Mouse (Mus musculus): ENCODE measurements around the gene Wdr53.
"Not testable (repeated sequence)": the region's sequence is repeated elsewhere in the genome, so short reads cannot be mapped to it uniquely, and the experiment has no call there.

The Wdr53 gene

GRCm38 (mm10) chr16:32246952-32247370 lies at the start of gene Wdr53, which contains the start of gene Fbxo45:
Gene Wdr53 (plus strand): TSS chr16:32247227.
Gene Fbxo45 (minus strand): TSS chr16:32247158.
- peak; percentile 87 to 88 for DNase-seq (ENCODE audit: low read depth in 1 of 2, low spot score in 2 of 2)

GRCm38 (mm10) chr16:32200256-32201003 lies 46.6 kb upstream of the Wdr53 start:
- no peak for DNase-seq (ENCODE audit: low read depth in 1 of 2, low spot score in 2 of 2)

- no peak for DNase-seq (ENCODE audit: low read depth in 1 of 2, low spot score in 2 of 2)
These were observed 46.1 kb upstream of the Wdr53 start for GRCm38 (mm10) chr16:32201004-32201325.

- peak; percentile 85 to 95 for DNase-seq (ENCODE audit: low read depth in 1 of 2, low spot score in 2 of 2)
These were observed 44.3 kb upstream of the Wdr53 start for GRCm38 (mm10) chr16:32202681-32203080.

GRCm38 (mm10) chr16:32204902-32205301 lies 42.1 kb upstream of the Wdr53 start:
- no peak for DNase-seq (ENCODE audit: low read depth in 1 of 2, low spot score in 2 of 2)

- no peak for DNase-seq (ENCODE audit: low read depth in 1 of 2, low spot score in 2 of 2)
These were observed 32.9 kb upstream of the Wdr53 start for GRCm38 (mm10) chr16:32214156-32214555.

GRCm38 (mm10) chr16:32214804-32215576 lies 32.0 kb upstream of the Wdr53 start:
- DNase-seq (ENCODE audit: low read depth in 1 of 2, low spot score in 2 of 2), result no peak

GRCm38 (mm10) chr16:32221803-32222202 lies 25.2 kb upstream of the Wdr53 start:
- no peak for DNase-seq (ENCODE audit: low read depth in 1 of 2, low spot score in 2 of 2)

- DNase-seq (ENCODE audit: low read depth in 1 of 2, low spot score in 2 of 2), result no peak
These were observed 24.6 kb upstream of the Wdr53 start for GRCm38 (mm10) chr16:32222399-32222798.

- not testable (repeated sequence) for DNase-seq (ENCODE audit: low read depth in 1 of 2, low spot score in 2 of 2)
These were observed 15.0 kb upstream of the Wdr53 start for GRCm38 (mm10) chr16:32232050-32232449.

GRCm38 (mm10) chr16:32237930-32238680 lies 8.9 kb upstream of the Wdr53 start:
- DNase-seq (ENCODE audit: low read depth in 1 of 2, low spot score in 2 of 2), result no peak

- no peak for DNase-seq (ENCODE audit: low read depth in 1 of 2, low spot score in 2 of 2)
These were observed 7.4 kb upstream of the Wdr53 start for GRCm38 (mm10) chr16:32239428-32240312.

GRCm38 (mm10) chr16:32243901-32244300 lies 3.1 kb upstream of the Wdr53 start:
- no peak for DNase-seq (ENCODE audit: low read depth in 1 of 2, low spot score in 2 of 2)

GRCm38 (mm10) chr16:32246351-32246791 lies 656 bp upstream of the Wdr53 start:
- DNase-seq (ENCODE audit: low read depth in 1 of 2, low spot score in 2 of 2), result peak in 1 of 2 experiments; percentile 22

GRCm38 (mm10) chr16:32264225-32264624 lies 17.2 kb downstream of the Wdr53 start:
- DNase-seq (ENCODE audit: low read depth in 1 of 2, low spot score in 2 of 2), result peak in 1 of 2 experiments; percentile 10

- no peak for DNase-seq (ENCODE audit: low read depth in 1 of 2, low spot score in 2 of 2)
These were observed 24.3 kb downstream of the Wdr53 start, which contains the start of gene Smco1 for GRCm38 (mm10) chr16:32271291-32271690. Gene Smco1 (plus strand): TSS chr16:32271468.

GRCm38 (mm10) chr16:32273338-32273737 lies 26.3 kb downstream of the Wdr53 start:
- no peak for DNase-seq (ENCODE audit: low read depth in 1 of 2, low spot score in 2 of 2)

GRCm38 (mm10) chr16:32275041-32275440 lies 28.0 kb downstream of the Wdr53 start:
- peak in 1 of 2 experiments; percentile 5 for DNase-seq (ENCODE audit: low read depth in 1 of 2, low spot score in 2 of 2)

GRCm38 (mm10) chr16:32275830-32276229 lies 28.8 kb downstream of the Wdr53 start:
- DNase-seq (ENCODE audit: low read depth in 1 of 2, low spot score in 2 of 2), result no peak

All from monocyte, adult 2 months (primary cell).